Mouse (Mus musculus): ENCODE measurements at regions not wholly inside any gene's neighbourhood (a gene's known extent, or its start where the extent isn't known, plus 50 kb on each side); places are given as distances from the start of the nearest gene placed in this dataset.

GRCm38 (mm10) chr16:78637015-78637414 is 60.5 kb upstream of the D16Ertd472e start:
- ATAC-seq (replicated peaks; ENCODE audit: low FRiP score, poor library complexity, severe bottlenecking), result no peak

DNA sequence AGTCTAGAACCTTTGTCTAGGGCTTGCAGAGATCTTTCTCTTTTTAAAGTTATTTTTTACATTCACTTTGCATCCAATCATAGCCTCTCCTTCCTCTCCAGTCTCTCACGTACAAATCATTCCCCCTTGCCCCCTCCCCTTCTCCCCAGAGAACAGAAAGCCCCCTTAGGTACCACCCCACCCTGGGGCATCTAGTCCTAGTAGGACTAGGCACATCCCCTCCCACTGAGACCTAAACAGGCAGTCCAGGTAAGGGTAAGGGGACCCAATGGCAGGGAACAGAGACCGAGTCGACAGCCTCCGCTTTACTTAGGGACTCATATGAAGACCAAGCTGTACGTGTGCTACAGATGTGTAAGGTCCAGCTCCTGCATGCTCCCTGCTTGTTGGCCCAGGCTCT is 59.3 kb upstream of the D16Ertd472e start:
- ATAC-seq (replicated peaks; ENCODE audit: low FRiP score, poor library complexity, severe bottlenecking), result no peak

- peak; percentile 54; the same call in 1 of the 2 replicates for ATAC-seq (replicated peaks; ENCODE audit: low FRiP score, poor library complexity, severe bottlenecking)
These were observed 58.7 kb upstream of the D16Ertd472e start for GRCm38 (mm10) chr16:78635257-78635656.

GRCm38 (mm10) chr16:78631797-78632196 is 55.3 kb upstream of the D16Ertd472e start:
- no peak for ATAC-seq (replicated peaks; ENCODE audit: low FRiP score, poor library complexity, severe bottlenecking)

- ATAC-seq (replicated peaks; ENCODE audit: low FRiP score, poor library complexity, severe bottlenecking), result no peak
These were observed 50.3 kb upstream of the D16Ertd472e start for GRCm38 (mm10) chr16:78626803-78627202.

Data from erythroid progenitor cell, adult 5-6 weeks (primary cell).